Mouse (Mus musculus) heart, adult 2 months (tissue): ENCODE results near the gene Plscr4.

Experiments used
- CTCF ChIP-seq: fragments of 200-600 bp; IDR thresholded peaks from 2 replicates; pipeline ENCODE4 v1.8.1; 2022; ENCODE audit warnings: antibody characterized with exemption, mild to moderate bottlenecking, moderate library complexity
- EP300 ChIP-seq: fragments of 200-500 bp; IDR thresholded peaks from 2 replicates; pipeline ENCODE4 v1.6.1; 2011; ENCODE audit warnings: low read depth, low read length, control low read depth; ENCODE audit not compliant: insufficient read depth
- POLR2A ChIP-seq: fragments of 200-500 bp; IDR thresholded peaks from 2 replicates; pipeline ENCODE4 v1.6.1; 2011; ENCODE audit warnings: mild to moderate bottlenecking, low read depth, low read length, control low read depth; ENCODE audit not compliant: insufficient read depth

DNA sequence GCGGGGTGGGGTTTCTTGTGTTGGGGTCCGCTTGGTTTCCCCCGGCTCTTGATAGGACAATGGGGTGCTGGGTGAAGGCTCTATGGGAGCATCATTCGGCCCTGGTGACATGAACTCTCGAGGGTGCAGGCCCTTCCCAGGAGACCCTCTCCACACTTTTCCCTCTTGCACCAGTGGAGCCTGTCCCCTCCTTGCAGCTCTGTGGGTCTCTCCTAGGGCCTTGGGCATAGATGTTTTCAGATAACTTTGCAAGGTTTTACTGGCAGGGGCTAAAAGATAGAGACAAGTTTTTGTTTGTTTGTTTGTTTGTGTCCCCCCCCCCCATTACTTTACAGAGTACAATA lies 858 bp downstream of the Plscr4 start:
- TF ChIP-seq POLR2A: no peak
- TF ChIP-seq CTCF: no peak
- TF ChIP-seq EP300: no peak
